Mouse (Mus musculus) testis, postnatal 10 days (tissue): ENCODE data around the gene Mettl15.
"Not testable (repeated sequence)": the region's sequence is repeated elsewhere in the genome, so short reads cannot be mapped to it uniquely, and the experiment has no call there.

Experiments used
- DNase-seq: peaks from one replicate; pipeline ENCODE4 v3.0.0; 2021; ENCODE audit warnings: low spot score

Mettl15 gene

GRCm38 (mm10) chr2:109280600-109281340 lies at the start of gene Mettl15, which contains the start of gene Kif18a:
Gene Mettl15, minus strand, starts transcription at chr2:109280748.
Gene Kif18a, plus strand, starts transcription at chr2:109280738.
- peak; percentile 97 for DNase-seq

GRCm38 (mm10) chr2:109311369-109311768 lies 30.8 kb upstream of the Mettl15 start:
- no peak for DNase-seq

DNA sequence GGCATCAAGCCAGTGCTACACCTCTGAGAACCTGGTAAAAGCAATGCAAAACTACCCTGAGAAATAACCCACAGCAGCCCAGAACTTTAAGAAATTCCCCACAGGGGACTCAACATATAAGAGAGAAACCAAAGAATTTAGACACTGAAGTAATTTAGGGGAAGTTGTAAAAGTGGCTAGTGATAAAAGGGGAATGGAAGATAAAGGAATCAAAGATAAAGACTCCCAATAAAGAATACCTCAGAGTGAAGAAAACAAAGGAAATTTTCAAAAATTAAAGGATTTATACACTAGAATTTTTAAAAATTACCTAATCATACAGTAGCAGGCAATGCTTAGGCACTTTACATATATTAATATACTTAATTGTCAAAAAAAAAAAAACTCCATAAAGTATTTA lies 23.1 kb upstream of the Mettl15 start:
- no peak for DNase-seq

DNA sequence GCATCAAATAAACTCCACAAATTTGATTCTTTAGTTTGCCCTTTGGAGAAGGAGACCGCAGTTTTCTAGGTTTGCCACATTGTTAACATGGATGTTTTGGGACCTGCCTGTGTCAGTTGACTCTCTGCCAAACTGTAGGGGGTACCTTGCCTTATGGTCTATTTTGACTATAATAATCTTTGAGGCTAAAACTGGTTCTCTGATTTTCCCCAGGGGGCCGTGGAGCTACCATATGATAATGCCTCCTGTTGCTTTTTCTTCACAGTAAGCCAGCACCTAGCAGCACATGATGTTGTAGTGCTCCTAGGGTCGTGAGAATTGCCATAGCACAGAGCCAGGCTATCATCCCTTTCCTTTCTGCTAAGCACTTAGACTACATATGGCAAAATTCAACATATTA lies 21.7 kb upstream of the Mettl15 start:
- no peak for DNase-seq

GRCm38 (mm10) chr2:109298160-109298559 lies 17.6 kb upstream of the Mettl15 start:
- no peak for DNase-seq

GRCm38 (mm10) chr2:109296264-109296663 lies 15.7 kb upstream of the Mettl15 start:
- DNase-seq, result no peak

DNA sequence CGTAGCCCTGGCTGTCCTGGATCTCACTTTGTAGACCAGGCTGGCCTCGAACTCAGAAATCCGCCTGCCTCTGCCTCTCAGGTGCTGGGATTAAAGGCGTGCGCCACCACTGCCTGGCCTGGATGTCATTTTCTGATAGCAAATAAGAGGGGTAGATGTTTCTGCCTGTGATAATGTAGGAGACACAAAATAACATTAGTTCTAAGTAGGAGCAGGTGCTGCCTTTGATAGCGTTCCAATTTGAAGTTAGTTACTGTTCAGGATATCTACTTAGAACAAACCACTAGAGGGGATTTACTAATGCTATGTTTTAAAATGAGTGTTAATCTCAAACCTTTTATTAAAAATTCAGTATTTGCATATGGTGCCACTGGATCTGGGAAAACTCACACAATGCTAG lies 8.8 kb upstream of the Mettl15 start:
- DNase-seq, result no peak

GRCm38 (mm10) chr2:109284121-109284520 lies 3.6 kb upstream of the Mettl15 start:
- no peak for DNase-seq

DNA sequence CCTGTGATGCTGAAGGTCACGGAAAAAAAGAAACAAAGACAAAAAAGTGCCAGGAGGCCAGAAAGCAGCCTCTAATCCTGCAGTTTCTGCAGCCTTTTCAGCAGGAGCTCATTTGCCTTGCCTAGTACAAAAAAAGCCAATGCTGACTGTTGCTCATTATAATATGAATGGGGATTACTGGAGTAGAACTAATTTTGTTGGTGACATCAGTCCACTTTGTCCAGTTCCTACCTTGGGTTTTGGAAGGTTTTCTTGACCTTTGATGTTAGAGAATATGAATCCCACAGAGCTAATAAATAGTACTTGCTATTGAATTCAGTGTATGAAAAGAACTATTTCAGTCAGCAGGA lies 768 bp upstream of the Mettl15 start:
- DNase-seq, result no peak

DNA sequence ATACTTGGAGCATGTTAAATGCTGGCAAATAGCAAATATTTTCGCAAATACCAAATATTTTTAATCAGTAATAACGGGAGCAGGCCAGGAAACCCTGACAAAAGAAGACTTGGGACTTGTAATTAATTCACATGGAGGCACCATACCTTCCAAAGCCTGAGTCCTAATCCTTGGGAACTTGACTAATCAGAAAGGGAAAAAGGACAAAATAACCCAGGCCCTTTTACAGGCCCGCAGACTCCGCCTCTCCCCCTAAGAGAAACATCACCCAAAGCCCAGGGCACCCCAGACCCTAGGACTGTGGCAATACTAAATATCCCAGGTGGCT lies 312 bp downstream of the Mettl15 start:
- no peak for DNase-seq

DNA sequence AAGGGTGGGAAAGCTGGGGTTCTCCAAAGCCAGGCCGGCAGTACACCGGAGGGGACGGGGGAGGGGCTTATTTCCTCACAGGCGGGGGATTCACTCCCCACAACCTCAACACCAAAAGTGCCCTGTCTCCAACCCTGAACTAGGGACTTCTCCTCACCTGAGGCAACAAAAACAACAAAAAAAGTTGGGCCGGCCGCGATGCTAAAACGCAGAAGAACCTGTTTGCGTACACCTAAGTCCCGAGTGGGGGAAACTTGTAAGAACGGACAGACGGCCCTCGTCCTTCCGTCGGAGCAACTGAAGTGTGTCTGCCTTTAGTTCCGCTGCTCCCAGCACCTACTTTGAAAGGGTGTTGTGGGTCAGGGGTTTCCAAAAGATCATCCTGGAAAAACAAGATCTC lies 2.5 kb downstream of the Mettl15 start:
- DNase-seq, result peak; percentile 68

GRCm38 (mm10) chr2:109277593-109277992 lies 3.0 kb downstream of the Mettl15 start:
- DNase-seq, result no peak

DNA sequence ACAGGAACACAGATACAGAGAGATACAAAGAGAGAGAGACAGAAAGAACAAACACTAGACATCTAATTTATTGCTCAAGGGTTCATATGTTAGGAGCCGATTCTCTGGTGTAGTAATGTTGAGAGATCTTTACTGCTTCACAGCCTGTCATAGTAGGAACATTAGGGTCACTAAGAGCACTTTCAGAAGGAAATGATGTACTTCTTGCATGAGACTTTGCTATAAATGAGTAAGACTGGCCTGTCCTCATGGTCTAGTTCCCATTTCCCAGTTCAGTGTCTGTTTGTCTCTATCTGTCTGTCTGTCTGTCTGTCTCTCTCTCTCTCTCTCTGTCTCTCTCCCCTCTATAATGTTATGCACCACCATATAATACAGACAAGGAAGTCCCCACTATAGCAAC lies 7.5 kb downstream of the Mettl15 start:
- no peak for DNase-seq

DNA sequence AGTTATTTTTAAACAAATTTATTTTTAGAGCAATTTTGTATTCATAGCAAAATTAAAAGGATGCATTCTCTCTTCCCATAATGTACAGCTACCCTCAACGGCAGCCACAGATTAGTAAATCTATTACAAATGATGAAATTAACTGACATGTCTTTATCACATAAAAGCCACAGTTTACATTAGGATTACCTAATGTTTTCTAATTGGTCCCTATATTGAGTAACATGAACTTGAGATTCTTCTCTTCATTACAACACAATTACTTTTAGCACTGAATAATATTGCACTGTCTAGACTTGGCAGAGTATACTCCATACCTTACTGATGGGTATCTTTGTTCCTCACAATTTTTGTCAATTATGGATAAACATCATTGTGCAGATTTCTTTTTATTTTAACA lies 17.8 kb downstream of the Mettl15 start:
- no peak for DNase-seq

DNA sequence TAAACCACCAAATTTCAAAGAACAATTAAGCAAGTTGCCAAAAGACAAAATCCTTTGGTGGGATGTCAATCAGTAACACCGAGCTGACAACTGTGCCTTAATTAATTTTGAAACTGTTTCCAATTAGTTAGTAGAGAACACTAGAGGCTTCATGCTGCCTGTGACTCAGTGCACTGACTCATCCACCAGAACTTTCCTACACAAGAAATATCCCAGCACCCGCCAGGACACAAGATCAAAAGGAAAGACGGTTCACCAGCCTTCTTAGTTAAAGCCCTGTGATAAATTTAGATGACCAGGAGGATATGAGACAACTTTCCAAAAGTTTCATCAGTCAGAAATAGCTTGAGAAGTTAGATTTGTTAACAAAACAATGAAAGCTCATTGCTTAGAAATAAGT lies 38.6 kb downstream of the Mettl15 start:
- no peak for DNase-seq

- DNase-seq, result no peak
These were observed 44.8 kb downstream of the Mettl15 start for GRCm38 (mm10) chr2:109235741-109236140.

- DNase-seq, result no peak
These were observed 46.7 kb downstream of the Mettl15 start for GRCm38 (mm10) chr2:109233876-109234275.

DNA sequence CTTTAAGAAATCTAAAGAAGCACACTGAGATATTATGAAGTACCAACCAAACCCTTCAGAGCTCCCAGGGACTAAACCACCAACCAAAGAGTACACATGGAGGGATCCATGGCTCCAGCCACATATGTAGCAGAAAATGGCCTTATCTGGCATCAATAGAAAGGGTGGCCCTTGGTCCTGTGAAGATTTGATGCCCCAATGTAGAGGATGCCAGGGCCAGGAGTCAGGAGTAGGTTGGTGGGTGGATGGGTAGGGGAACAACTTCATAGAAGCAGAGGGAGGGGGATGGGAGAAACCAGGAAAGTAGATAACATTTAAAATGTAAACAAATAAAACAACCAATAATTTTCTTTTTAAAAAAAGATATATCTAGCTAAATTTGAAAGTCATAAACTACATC lies 50.1 kb downstream of the Mettl15 start:
- no peak for DNase-seq

- no peak for DNase-seq
These were observed 53.4 kb downstream of the Mettl15 start for GRCm38 (mm10) chr2:109227196-109227595.

GRCm38 (mm10) chr2:109221470-109221869 lies 59.1 kb downstream of the Mettl15 start:
- DNase-seq, result no peak

DNA sequence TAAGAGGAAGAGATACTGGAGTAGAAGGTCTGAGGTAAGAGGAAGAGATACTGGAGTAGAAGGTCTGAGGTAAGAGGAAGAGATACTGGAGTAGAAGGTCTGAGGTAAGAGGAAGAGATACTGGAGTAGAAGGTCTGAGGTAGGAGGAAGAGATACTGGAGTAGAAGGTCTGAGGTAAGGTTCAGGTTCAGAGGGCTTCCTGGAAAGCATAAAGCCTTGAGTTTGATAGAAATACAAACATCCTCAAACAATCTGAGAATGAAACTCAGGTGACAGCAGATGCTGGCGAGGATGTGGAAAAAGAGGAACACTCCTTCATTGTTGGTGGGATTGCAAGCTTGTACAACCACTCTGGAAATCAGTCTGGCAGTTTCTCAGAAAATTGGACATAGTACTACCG lies 63.9 kb downstream of the Mettl15 start:
- not testable (repeated sequence) for DNase-seq

DNA sequence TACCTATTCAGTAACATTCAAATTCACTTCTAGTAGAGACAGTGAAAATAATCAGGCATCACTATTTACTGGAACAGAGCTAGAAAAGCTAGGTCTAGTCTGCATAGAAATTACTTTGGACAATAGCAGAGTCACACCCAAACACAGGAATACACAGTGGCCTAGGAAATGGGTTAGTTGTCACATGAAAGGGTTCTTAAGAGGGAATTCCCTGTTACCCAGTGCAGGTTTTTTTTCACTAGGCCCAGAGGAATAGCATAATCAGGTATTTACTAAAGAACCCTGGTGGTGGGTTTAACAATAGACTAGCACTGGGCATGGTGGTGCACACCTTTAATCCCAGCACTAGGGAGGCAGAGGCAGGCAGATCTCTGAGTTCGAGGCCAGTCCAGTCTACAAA lies 69.9 kb downstream of the Mettl15 start:
- not testable (repeated sequence) for DNase-seq

GRCm38 (mm10) chr2:109208032-109208431 lies 72.5 kb downstream of the Mettl15 start:
- DNase-seq, result no peak

GRCm38 (mm10) chr2:109182993-109183392 lies 97.6 kb downstream of the Mettl15 start:
- no peak for DNase-seq

DNA sequence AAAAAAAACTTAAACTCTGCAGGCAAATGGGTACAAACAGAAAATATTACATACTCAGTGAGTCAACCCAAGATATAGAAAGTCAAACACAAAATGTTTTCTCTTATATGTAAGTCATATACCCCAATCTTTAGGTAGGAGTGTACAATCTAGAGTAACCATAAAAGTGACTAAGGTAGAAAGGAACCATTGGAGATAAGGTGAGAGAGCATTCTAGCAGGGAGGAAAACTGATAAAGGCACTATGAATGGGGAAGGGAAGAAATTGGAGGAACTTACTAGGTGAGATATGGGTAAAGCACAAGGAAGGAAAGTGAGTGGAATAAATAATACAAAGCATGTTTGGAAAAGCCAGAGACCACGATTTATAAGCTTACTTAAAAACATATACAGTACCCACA lies 122.0 kb downstream of the Mettl15 start:
- DNase-seq, result no peak
